Mouse (Mus musculus): ENCODE measurements around the gene Zbtb48.
A peak's percentile ranks its signal among the peaks of the same experiment; 100 is the strongest.

GRCm38 (mm10) chr4:152010091-152010706 lies 17.3 kb downstream of the Zbtb48 start:
- TF ChIP-seq USF1 (IDR thresholded peaks at IDR 0.05; ENCODE audit: low read depth) (peak; percentile 89), POLR2A (IDR thresholded peaks at IDR 0.05; ENCODE audit: insufficient read length, low read depth) (no peak), MYOD1 (IDR thresholded peaks at IDR 0.05; ENCODE audit: control insufficient read depth in 1 of 3, insufficient read length in 2 of 3, low read depth in 2 of 3) (peak in 1 of 3 experiments; percentile 1), TCF3 (IDR thresholded peaks at IDR 0.05; ENCODE audit: insufficient read length, low read depth) (no peak), POLR2AphosphoS2 (IDR thresholded peaks at IDR 0.05; ENCODE audit: insufficient read length, low read depth) (peak; percentile 8), MAX (IDR thresholded peaks at IDR 0.05; ENCODE audit: low read depth) (peak; percentile 86)

Data from myocyte (in vitro differentiated cells).